Mouse (Mus musculus): ENCODE data around the gene Hic1. TPM values are rescaled to one million over a fixed set of nuclear protein-coding genes. Genes with fewer than 3 reads are reported as not detected.
A peak's percentile ranks its signal among the peaks of the same experiment; 100 is the strongest.

Gene Hic1
- polyA plus RNA-seq, 1 experiment from 2014 or later = 8.5 TPM

DNA sequence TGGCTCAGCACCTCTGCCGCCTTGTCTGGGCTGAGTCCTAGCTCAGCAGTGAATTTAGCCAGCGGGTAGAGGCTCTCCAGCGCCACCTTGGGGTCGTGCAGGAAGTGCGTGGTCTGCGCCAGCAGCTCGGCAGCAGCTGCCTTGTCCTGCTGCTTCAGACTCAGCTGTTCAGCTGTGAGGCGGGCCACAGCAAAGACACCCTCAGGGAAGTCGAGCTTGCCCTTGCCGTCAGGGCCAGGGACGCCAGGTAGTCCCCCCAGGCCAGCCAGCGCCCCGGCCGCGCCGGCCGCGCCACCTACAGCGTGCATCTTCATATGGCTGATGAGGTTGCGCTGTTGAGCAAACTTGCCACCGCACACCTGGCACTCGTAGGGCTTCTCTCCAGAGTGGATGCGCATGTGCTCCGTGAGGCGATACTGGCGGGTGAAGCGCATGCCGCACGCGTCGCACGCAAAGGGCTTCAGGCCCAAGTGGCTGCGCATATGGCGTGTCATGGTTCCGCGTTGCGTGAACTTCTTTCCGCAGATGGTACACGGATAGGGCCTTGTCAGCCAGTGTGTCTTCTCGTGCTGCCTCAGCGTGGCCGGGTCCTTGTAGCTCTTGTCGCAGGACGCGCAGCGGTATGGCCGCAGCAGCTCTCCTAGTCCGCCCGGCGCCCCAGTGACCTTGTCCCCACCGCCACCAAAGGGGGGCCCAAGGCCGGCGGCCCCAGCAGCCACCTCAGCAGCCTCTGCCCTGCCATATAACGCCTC is 3.7 kb downstream of the Hic1 start:
- no peaks in the 10 kb centered on the region for H3K9me3 ChIP-seq (ENCODE audit: control insufficient read depth, low read length)
- WGBS = 13% methylated on average over 54 of the region's 54 CpGs
- peaks cover 51% of the 10 kb centered on the region for H3K4me1 ChIP-seq (replicated peaks; ENCODE audit: control insufficient read depth, insufficient read depth, low read length)
- peak overlapping the region; percentile 87 for H3K9ac ChIP-seq (ENCODE audit: low read length)
- peaks cover 21% of the 10 kb centered on the region for H3K36me3 ChIP-seq (ENCODE audit: control insufficient read depth, insufficient read depth, low read length)
- H3K27me3 ChIP-seq (ENCODE audit: control insufficient read depth, insufficient read depth, low read depth, low read length) = peaks cover 33% of the 10 kb centered on the region
- H3K27ac ChIP-seq (ENCODE audit: low read length) = peak overlapping the region; percentile 74
- H3K4me2 ChIP-seq (ENCODE audit: low read depth, low read length) = peak overlapping the region; percentile 87
- peak overlapping the region; percentile 75 for H3K4me3 ChIP-seq (ENCODE audit: low read length)
- no peak for ATAC-seq (ENCODE audit: low read depth)

DNA sequence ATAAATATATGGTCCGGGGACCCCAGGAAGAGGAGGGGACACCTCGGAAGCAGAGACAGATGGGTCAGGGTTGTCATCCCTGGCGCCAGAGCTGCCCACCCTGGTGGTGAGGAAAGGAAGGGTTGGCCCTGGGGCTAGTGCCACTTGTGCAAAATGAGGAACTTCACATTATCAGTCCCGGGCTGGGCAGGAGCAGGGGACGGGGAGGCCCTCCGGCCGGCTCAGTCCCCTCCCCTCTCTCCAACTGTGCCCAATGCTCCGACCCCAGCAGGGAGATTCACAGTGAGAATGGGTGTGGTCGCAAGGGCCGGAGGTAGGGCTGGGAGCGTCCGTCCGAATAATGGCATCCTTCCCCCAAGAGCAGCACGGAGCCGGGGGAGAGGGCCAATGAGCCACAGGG is 4.6 kb downstream of the Hic1 start:
- Histone ChIP-seq H3K9ac (ENCODE audit: low read length) (peak overlapping the region; percentile 87), H3K4me2 (ENCODE audit: low read depth, low read length) (peak overlapping the region; percentile 87), H3K36me3 (ENCODE audit: control insufficient read depth, insufficient read depth, low read length) (peaks cover 21% of the 10 kb centered on the region), H3K4me1 (replicated peaks; ENCODE audit: control insufficient read depth, insufficient read depth, low read length) (peaks cover 45% of the 10 kb centered on the region), H3K27me3 (ENCODE audit: control insufficient read depth, insufficient read depth, low read depth, low read length) (peaks cover 27% of the 10 kb centered on the region), H3K9me3 (ENCODE audit: control insufficient read depth, low read length) (no peaks in the 10 kb centered on the region), H3K27ac (ENCODE audit: low read length) (peak overlapping the region; percentile 49; the same call in 1 of the 2 replicates), H3K4me3 (ENCODE audit: low read length) (peak overlapping the region; percentile 75)
- ATAC-seq (ENCODE audit: low read depth) = no peak
- WGBS = 15% methylated on average over 15 of the region's 15 CpGs

DNA sequence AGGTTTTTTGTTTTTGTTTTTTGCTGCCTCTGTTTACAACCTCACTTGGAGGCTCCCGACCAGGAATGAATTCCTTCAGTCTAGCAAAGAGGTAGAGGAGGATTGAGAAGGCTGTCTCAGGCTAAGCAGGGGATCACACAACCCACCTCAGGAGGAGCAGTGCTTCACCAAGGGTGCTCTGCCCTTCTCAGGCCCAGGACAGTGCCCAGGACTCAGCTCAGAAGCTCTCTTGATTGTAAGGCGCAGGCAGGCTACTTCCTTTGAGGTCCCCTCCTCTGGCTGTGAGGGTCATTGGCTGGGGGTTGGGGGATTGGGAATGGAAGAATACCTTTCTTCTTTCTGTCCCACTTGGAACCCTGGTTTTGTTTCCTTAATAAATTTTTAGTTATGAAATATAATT is 5.3 kb downstream of the Hic1 start:
- Histone ChIP-seq H3K27ac (ENCODE audit: low read length) (peak overlapping the region; percentile 50), H3K9ac (ENCODE audit: low read length) (peak overlapping the region; percentile 87), H3K9me3 (ENCODE audit: control insufficient read depth, low read length) (no peaks in the 10 kb centered on the region), H3K4me3 (ENCODE audit: low read length) (no peak overlapping the region), H3K4me2 (ENCODE audit: low read depth, low read length) (peak overlapping the region; percentile 87), H3K4me1 (replicated peaks; ENCODE audit: control insufficient read depth, insufficient read depth, low read length) (peaks cover 38% of the 10 kb centered on the region), H3K36me3 (ENCODE audit: control insufficient read depth, insufficient read depth, low read length) (peaks cover 21% of the 10 kb centered on the region), H3K27me3 (ENCODE audit: control insufficient read depth, insufficient read depth, low read depth, low read length) (peaks cover 23% of the 10 kb centered on the region)
- 73% methylated on average over 2 of the region's 2 CpGs for WGBS
- no peak for ATAC-seq (ENCODE audit: low read depth)

DNA sequence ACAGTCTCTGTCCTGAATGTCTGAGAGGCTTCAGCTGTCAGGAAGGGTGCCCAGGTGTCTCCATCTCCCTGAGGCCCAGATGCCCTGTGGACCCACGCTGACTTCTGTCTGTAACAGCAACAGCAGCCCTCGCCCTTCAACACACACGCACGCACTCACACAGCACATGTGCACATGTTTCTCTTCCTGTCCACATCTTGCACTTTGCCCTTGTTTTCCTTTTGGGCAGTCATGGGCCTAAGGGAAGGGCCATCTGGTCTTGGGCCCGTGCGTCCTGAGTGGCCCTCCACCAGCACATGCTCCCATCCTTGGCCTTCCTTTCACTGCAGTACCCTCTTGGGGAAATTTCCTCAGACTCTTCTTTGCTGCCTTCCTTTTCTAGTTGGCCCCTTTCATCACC is 5.9 kb downstream of the Hic1 start:
- H3K9ac ChIP-seq (ENCODE audit: low read length) = peak overlapping the region; percentile 87
- H3K4me2 ChIP-seq (ENCODE audit: low read depth, low read length) = no peak overlapping the region; the same call in 1 of the 2 replicates
- 76% methylated on average over 6 of the region's 6 CpGs for WGBS
- H3K4me3 ChIP-seq (ENCODE audit: low read length) = no peak overlapping the region
- peaks cover 17% of the 10 kb centered on the region for H3K27me3 ChIP-seq (ENCODE audit: control insufficient read depth, insufficient read depth, low read depth, low read length)
- peaks cover 45% of the 10 kb centered on the region for H3K4me1 ChIP-seq (replicated peaks; ENCODE audit: control insufficient read depth, insufficient read depth, low read length)
- ATAC-seq (ENCODE audit: low read depth) = no peak
- H3K36me3 ChIP-seq (ENCODE audit: control insufficient read depth, insufficient read depth, low read length) = peaks cover 21% of the 10 kb centered on the region
- peak overlapping the region; percentile 86 for H3K27ac ChIP-seq (ENCODE audit: low read length)
- no peaks in the 10 kb centered on the region for H3K9me3 ChIP-seq (ENCODE audit: control insufficient read depth, low read length)

DNA sequence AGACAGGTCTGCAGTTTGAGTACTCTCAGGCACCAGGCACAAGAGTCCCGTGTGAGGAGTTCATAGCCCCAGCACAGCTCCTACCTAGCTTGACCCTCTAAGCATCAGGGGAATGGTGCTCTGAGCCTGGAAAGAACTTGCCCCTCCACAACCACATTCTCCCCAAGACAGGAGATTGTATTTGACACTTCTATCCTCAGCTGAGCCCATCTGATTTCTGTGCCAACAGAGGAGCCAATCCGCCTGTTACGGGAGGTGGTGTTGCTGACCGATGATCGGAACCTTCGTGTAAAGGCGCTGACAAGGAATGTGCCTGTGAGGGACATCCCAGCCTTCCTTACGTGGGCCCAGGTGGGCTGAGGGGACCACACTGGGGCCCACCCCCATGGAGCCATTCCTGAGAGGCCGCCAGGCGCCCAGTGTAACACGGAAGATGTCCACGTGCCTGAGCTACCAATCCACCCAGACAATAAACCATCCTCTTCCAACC is 6.7 kb downstream of the Hic1 start:
- WGBS = 71% methylated on average over 12 of the region's 12 CpGs
- Histone ChIP-seq H3K4me2 (ENCODE audit: low read depth, low read length) (no peak overlapping the region), H3K27ac (ENCODE audit: low read length) (peak overlapping the region; percentile 86), H3K36me3 (ENCODE audit: control insufficient read depth, insufficient read depth, low read length) (peaks cover 21% of the 10 kb centered on the region), H3K9ac (ENCODE audit: low read length) (peak overlapping the region; percentile 23; the same call in 1 of the 2 replicates), H3K4me3 (ENCODE audit: low read length) (no peak overlapping the region), H3K9me3 (ENCODE audit: control insufficient read depth, low read length) (no peaks in the 10 kb centered on the region), H3K4me1 (replicated peaks; ENCODE audit: control insufficient read depth, insufficient read depth, low read length) (peaks cover 50% of the 10 kb centered on the region), H3K27me3 (ENCODE audit: control insufficient read depth, insufficient read depth, low read depth, low read length) (peaks cover 11% of the 10 kb centered on the region)
- ATAC-seq (ENCODE audit: low read depth) = no peak

DNA sequence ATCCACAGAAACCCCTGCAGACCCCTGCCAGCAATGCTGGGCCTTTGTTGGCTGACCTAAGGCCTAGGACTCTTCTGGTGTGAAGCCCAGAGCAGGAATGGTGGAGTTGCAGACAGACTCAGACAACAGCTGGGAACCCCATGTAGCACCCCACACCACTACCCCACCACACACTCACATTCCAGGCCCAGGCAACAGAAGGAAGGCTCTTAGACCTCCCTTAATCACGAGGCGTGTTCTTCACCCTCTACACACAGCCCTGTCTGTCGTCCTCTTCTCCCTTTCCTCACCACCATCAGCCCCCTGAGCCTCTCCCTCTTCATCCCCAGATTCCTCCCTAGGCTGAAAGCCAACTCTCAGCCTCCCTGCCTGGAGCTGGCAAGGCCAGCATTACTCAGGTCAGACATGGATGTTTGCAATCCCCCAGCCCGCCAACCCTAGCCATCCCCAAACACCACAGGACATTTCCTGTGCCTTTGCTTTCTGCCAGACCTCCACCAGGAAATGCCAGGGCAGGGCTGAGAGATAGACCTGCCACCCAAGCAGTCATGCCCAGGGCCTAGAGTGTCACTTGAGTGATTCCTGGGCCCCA is 7.8 kb downstream of the Hic1 start:
- Histone ChIP-seq H3K9ac (ENCODE audit: low read length) (no peak overlapping the region), H3K4me1 (replicated peaks; ENCODE audit: control insufficient read depth, insufficient read depth, low read length) (peaks cover 60% of the 10 kb centered on the region)

DNA sequence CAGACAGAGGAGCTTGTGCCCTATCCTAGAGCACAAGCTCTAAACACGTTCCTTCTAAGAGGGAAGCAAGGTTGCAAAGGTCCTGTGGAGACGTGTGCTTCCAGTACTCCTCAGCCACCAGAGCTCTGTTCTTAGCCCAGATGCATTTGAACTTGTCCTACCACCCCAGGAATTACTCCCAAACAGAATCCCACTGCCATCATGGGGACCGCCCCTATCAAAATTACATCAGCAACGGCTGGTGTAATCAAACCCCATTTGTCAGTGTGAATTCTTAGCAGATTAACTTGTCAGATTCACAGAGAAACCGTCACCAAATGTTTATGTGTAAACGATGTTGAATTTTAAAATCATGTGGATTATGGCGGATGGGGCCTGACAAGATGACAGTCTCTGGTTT is 8.4 kb downstream of the Hic1 start:
- WGBS = 53% methylated on average over 7 of the region's 7 CpGs
- 0 out of 2 replicates have a peak overlapping the region, but pooled peaks have one; percentile 12 for H3K9ac ChIP-seq (ENCODE audit: low read length)
- peaks cover 20% of the 10 kb centered on the region for H3K36me3 ChIP-seq (ENCODE audit: control insufficient read depth, insufficient read depth, low read length)
- no peaks in the 10 kb centered on the region for H3K9me3 ChIP-seq (ENCODE audit: control insufficient read depth, low read length)
- no peak for ATAC-seq (ENCODE audit: low read depth)
- H3K4me3 ChIP-seq (ENCODE audit: low read length) = no peak overlapping the region
- peak overlapping the region; percentile 86 for H3K27ac ChIP-seq (ENCODE audit: low read length)
- no peak overlapping the region for H3K4me2 ChIP-seq (ENCODE audit: low read depth, low read length)
- H3K4me1 ChIP-seq (replicated peaks; ENCODE audit: control insufficient read depth, insufficient read depth, low read length) = peaks cover 63% of the 10 kb centered on the region
- H3K27me3 ChIP-seq (ENCODE audit: control insufficient read depth, insufficient read depth, low read depth, low read length) = peaks cover 6% of the 10 kb centered on the region

More for the DNA sequence above, 7.8 kb downstream of the Hic1 start:
- no peak overlapping the region for H3K4me3 ChIP-seq (ENCODE audit: low read length)
- H3K9me3 ChIP-seq (ENCODE audit: control insufficient read depth, low read length) = no peaks in the 10 kb centered on the region
- 24% methylated on average over 4 of the region's 4 CpGs for WGBS
- H3K27ac ChIP-seq (ENCODE audit: low read length) = peak overlapping the region; percentile 86
- no peak overlapping the region for H3K4me2 ChIP-seq (ENCODE audit: low read depth, low read length)
- H3K36me3 ChIP-seq (ENCODE audit: control insufficient read depth, insufficient read depth, low read length) = peaks cover 21% of the 10 kb centered on the region
- peak; percentile 85 for ATAC-seq (ENCODE audit: low read depth)
- peaks cover 11% of the 10 kb centered on the region for H3K27me3 ChIP-seq (ENCODE audit: control insufficient read depth, insufficient read depth, low read depth, low read length)

DNA sequence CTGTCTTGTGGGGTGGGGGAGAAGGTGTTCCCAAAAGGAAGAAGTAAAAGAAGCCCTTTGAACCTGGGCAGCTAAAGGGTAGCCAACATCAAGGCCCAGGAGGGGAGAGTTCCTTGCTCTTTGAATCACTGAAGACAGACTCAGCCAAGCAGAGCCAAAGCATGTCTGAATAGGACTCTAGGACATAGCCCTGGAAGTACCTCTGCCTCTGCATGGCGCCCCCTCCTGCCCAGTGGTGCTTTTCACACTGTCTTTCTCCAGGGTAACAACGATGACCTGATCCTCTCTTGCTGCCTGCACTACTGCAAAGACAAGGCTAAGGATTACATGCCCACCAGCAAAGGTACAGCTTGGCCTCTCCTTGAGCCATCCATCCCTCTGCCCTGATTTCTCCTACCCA is 9.8 kb downstream of the Hic1 start:
- H3K36me3 ChIP-seq (ENCODE audit: control insufficient read depth, insufficient read depth, low read length) = peaks cover 14% of the 10 kb centered on the region
- H3K9ac ChIP-seq (ENCODE audit: low read length) = no peak overlapping the region
- peaks cover 57% of the 10 kb centered on the region for H3K4me1 ChIP-seq (replicated peaks; ENCODE audit: control insufficient read depth, insufficient read depth, low read length)
- no peak overlapping the region for H3K4me2 ChIP-seq (ENCODE audit: low read depth, low read length)
- H3K4me3 ChIP-seq (ENCODE audit: low read length) = no peak overlapping the region
- 50% methylated on average over 2 of the region's 2 CpGs for WGBS
- ATAC-seq (ENCODE audit: low read depth) = no peak
- H3K9me3 ChIP-seq (ENCODE audit: control insufficient read depth, low read length) = no peaks in the 10 kb centered on the region
- H3K27me3 ChIP-seq (ENCODE audit: control insufficient read depth, insufficient read depth, low read depth, low read length) = peaks cover under 1% of the 10 kb centered on the region; the same call in 1 of the 2 replicates
- no peak overlapping the region; the same call in 1 of the 2 replicates for H3K27ac ChIP-seq (ENCODE audit: low read length)

DNA sequence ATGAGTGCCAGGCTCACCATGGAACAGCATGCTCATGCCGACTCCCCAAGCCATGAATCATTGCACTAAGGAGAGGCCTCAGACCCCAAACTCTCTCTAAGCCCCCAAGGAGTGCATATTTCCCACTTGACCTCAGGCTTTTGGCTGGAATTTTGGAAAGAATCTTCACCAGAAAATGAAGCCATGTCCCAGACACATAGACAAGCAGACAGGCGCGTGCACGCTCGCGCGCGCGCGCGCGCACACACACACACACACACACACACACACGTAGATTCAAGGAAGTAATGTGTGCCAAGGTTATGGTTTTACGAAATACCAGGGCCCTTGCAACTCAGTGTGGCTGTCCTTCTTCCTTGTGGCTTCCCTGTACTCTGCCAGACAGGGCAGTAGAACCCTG is 10.9 kb downstream of the Hic1 start:
- 72% methylated on average over 14 of the region's 14 CpGs for WGBS
- no peak for ATAC-seq (ENCODE audit: low read depth)
- H3K27me3 ChIP-seq (ENCODE audit: control insufficient read depth, insufficient read depth, low read depth, low read length) = no peaks in the 10 kb centered on the region
- peak overlapping the region; percentile 82 for H3K27ac ChIP-seq (ENCODE audit: low read length)
- H3K4me1 ChIP-seq (replicated peaks; ENCODE audit: control insufficient read depth, insufficient read depth, low read length) = peaks cover 57% of the 10 kb centered on the region
- no peak overlapping the region for H3K4me3 ChIP-seq (ENCODE audit: low read length)
- H3K4me2 ChIP-seq (ENCODE audit: low read depth, low read length) = no peak overlapping the region
- no peak overlapping the region for H3K9ac ChIP-seq (ENCODE audit: low read length)
- H3K36me3 ChIP-seq (ENCODE audit: control insufficient read depth, insufficient read depth, low read length) = peaks cover 8% of the 10 kb centered on the region
- H3K9me3 ChIP-seq (ENCODE audit: control insufficient read depth, low read length) = no peaks in the 10 kb centered on the region

Data from lung, embryonic 16.5 days (tissue).